Comparison of ENCODE assay signal across 14 mouse cellular contexts in the genomic region with DNA sequence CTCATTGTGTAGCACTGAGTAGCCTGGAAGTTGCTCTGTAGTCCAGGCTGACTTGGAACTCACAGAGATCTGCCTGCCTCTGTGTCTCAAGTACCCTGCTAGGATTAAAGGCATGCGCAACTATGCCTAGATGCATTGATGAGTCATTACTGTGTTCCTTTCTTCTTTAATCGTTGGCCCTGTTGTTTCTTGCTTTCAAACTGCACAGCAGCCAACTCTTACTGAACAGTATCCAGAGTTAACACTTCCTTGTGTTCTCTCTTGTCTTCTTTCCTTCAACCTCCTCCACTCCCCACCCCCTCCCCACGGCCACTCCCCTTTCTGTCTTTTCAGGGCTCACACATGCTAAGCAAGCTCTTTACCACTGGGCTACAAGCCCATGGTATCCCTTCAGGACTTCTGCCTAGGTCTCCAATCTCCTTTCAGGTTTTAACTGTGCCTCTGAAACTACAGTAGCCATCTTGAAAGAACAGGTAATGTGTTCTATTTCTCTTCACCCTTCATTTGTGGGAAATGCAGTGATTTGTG. TPM values are rescaled to one million over a fixed set of nuclear protein-coding genes. Genes with fewer than 3 reads are reported as not detected.
DNase-seq lines count a peak whose midpoint lies in the region; ATAC-seq and TF ChIP-seq lines count a peak whose summit lies in the region.
"Had no signal": no experiment of that assay in that cellular context is flagged by ENCODE, and none has a peak within 500 bp of the region (broad histone marks: within the 10 kb centered on the region; RNA-seq: fewer than 3 reads in every experiment).

No protein-coding gene starts in this region.

- DNase-seq in intestine, embryonic 14.5 days (ENCODE audit: low spot score), result no peak
- peak; percentile 41 for DNase-seq in 3T3-L1 (ENCODE audit: low read depth, low spot score)
- DNase-seq in brain, adult 2 months (ENCODE audit: low read depth, low spot score), result peak; percentile 35
- DNase-seq in urinary bladder, postnatal 25 days (ENCODE audit: low spot score), result no peak
- DNase-seq in embryo, embryonic 10 days (ENCODE audit: low spot score), result no peak
- no peak for DNase-seq in kidney, adult 2 months
- DNase-seq: adrenal gland, postnatal 10 days; cerebellum, adult 9-10 months; heart, adult 11 months; kidney, adult 11 months; layer of hippocampus, postnatal 36 days had no signal

- H3K9ac ChIP-seq in intestine, embryonic 14.5 days (ENCODE audit: low read length), result no peak overlapping the region
- no peak overlapping the region for H3K9ac ChIP-seq in intestine, postnatal 0 days (ENCODE audit: low read depth, low read length)
- no peak overlapping the region for H3K9ac ChIP-seq in intestine, embryonic 16.5 days (ENCODE audit: low read depth, low read length)
- H3K9ac ChIP-seq: liver, embryonic 15.5 days had no signal

- TF ChIP-seq POLR2A in kidney, adult 2 months (IDR thresholded peaks at IDR 0.05; ENCODE audit: low read depth, low read length), result no peak

- no peak overlapping the region for H3K4me3 ChIP-seq in intestine, embryonic 14.5 days (ENCODE audit: low read depth, low read length)
- no peak overlapping the region for H3K4me3 ChIP-seq in intestine, postnatal 0 days (ENCODE audit: low read depth, low read length)
- H3K4me3 ChIP-seq in intestine, embryonic 16.5 days (ENCODE audit: low read length), result no peak overlapping the region
- no peak overlapping the region for H3K4me3 ChIP-seq in kidney, adult 2 months (ENCODE audit: insufficient read depth, low read depth, low read length)
- H3K4me3 ChIP-seq: liver, embryonic 15.5 days had no signal

- peak overlapping the region; percentile 17; the same call in 1 of the 2 replicates for H3K27ac ChIP-seq in intestine, embryonic 14.5 days (ENCODE audit: low read depth)
- no peak overlapping the region for H3K27ac ChIP-seq in intestine, postnatal 0 days (ENCODE audit: low read depth, low read length)
- no peak overlapping the region for H3K27ac ChIP-seq in intestine, embryonic 16.5 days (ENCODE audit: low read length)
- no peak overlapping the region for H3K27ac ChIP-seq in kidney, adult 2 months (ENCODE audit: insufficient read depth, low read depth, low read length)
- H3K27ac ChIP-seq: liver, embryonic 15.5 days had no signal

- H3K4me1 ChIP-seq in intestine, embryonic 14.5 days (replicated peaks; ENCODE audit: control insufficient read depth, insufficient read depth, low read length), result no peaks in the 10 kb centered on the region
- H3K4me1 ChIP-seq in intestine, postnatal 0 days (replicated peaks; ENCODE audit: control insufficient read depth, insufficient read depth, low read length), result no peaks in the 10 kb centered on the region
- H3K4me1 ChIP-seq in intestine, embryonic 16.5 days (ENCODE audit: control insufficient read depth, insufficient read depth, low read length), result 0 out of 2 replicates have a peak, but pooled peaks cover 4% of the 10 kb centered on the region
- H3K4me1 ChIP-seq in kidney, adult 2 months (ENCODE audit: control insufficient read depth, insufficient read depth, low read length), result no peaks in the 10 kb centered on the region; the same call in 1 of the 2 replicates
- H3K4me1 ChIP-seq: liver, embryonic 15.5 days had no signal

- ATAC-seq in intestine, embryonic 14.5 days (replicated peaks; ENCODE audit: low FRiP score, low TSS enrichment, low read depth), result no peak
- ATAC-seq in intestine, postnatal 0 days, result no peak
- peak; percentile 64; the same call in 1 of the 2 replicates for ATAC-seq in intestine, embryonic 16.5 days

- no peaks in the 10 kb centered on the region for H3K36me3 ChIP-seq in intestine, embryonic 14.5 days (ENCODE audit: control insufficient read depth, insufficient read depth, low read length)
- H3K36me3 ChIP-seq in intestine, postnatal 0 days (ENCODE audit: control insufficient read depth, insufficient read depth), result no peaks in the 10 kb centered on the region
- no peaks in the 10 kb centered on the region for H3K36me3 ChIP-seq in intestine, embryonic 16.5 days (ENCODE audit: control insufficient read depth, insufficient read depth, low read length)
- no peaks in the 10 kb centered on the region for H3K36me3 ChIP-seq in kidney, adult 2 months (ENCODE audit: control insufficient read depth, insufficient read depth, low read length)
- H3K36me3 ChIP-seq: liver, embryonic 15.5 days had no signal

- H3K9me3 ChIP-seq in intestine, embryonic 14.5 days (ENCODE audit: control insufficient read depth, low read length), result no peaks in the 10 kb centered on the region
- 0 out of 2 replicates have a peak, but pooled peaks cover 4% of the 10 kb centered on the region for H3K9me3 ChIP-seq in intestine, postnatal 0 days (ENCODE audit: control insufficient read depth)
- H3K9me3 ChIP-seq in intestine, embryonic 16.5 days (ENCODE audit: control insufficient read depth, low read length), result 0 out of 2 replicates have a peak, but pooled peaks cover 2% of the 10 kb centered on the region
- H3K9me3 ChIP-seq: liver, embryonic 15.5 days had no signal

- H3K4me2 ChIP-seq in intestine, embryonic 14.5 days (ENCODE audit: low read length), result no peak overlapping the region
- H3K4me2 ChIP-seq in intestine, postnatal 0 days (replicated peaks; ENCODE audit: low read depth), result no peak overlapping the region
- H3K4me2 ChIP-seq in intestine, embryonic 16.5 days (ENCODE audit: low read depth, low read length), result no peak overlapping the region
- H3K4me2 ChIP-seq: liver, embryonic 15.5 days had no signal

- H3K27me3 ChIP-seq in intestine, embryonic 14.5 days (replicated peaks; ENCODE audit: control insufficient read depth, insufficient read depth, low read length), result no peaks in the 10 kb centered on the region
- H3K27me3 ChIP-seq in intestine, postnatal 0 days (replicated peaks; ENCODE audit: control insufficient read depth, insufficient read depth, low read length), result no peaks in the 10 kb centered on the region
- H3K27me3 ChIP-seq in intestine, embryonic 16.5 days (replicated peaks; ENCODE audit: control insufficient read depth, insufficient read depth, low read length), result no peaks in the 10 kb centered on the region
- H3K27me3 ChIP-seq in kidney, adult 2 months (replicated peaks; ENCODE audit: control insufficient read depth, insufficient read depth, low read length), result no peaks in the 10 kb centered on the region
- H3K27me3 ChIP-seq: liver, embryonic 15.5 days had no signal

- 77% methylated on average over 3 of the region's 3 CpGs for WGBS in intestine, embryonic 14.5 days
- 55% methylated on average over 3 of the region's 3 CpGs for WGBS in intestine, postnatal 0 days
- WGBS in intestine, embryonic 16.5 days, result 76% methylated on average over 3 of the region's 3 CpGs
- WGBS in kidney, adult 2 months, result 62% methylated on average over 3 of the region's 3 CpGs

- no peak for TF ChIP-seq CTCF in intestine, postnatal 0 days (IDR thresholded peaks at IDR 0.05; ENCODE audit: low read depth)
- no peak for TF ChIP-seq CTCF in kidney, adult 2 months (conservative IDR thresholded peaks at IDR 0.05; ENCODE audit: insufficient read depth, insufficient read length, low read depth, low read length)

RNA-seq across cellular contexts. Expression of a gene that starts 17.4 kb away (rescaled TPM):
- polyA plus RNA-seq in intestine, embryonic 14.5 days (2014; fragmentation: Nextera tagmentation; extraction: Ambion mirVana), result 35.2 and 43.7 TPM in 2 replicates
- 9.2 and 9.5 TPM in 2 replicates for polyA plus RNA-seq in intestine, postnatal 0 days (2015; fragmentation: Nextera tagmentation; extraction: Ambion mirVana)
- polyA plus RNA-seq in intestine, embryonic 16.5 days (2015; fragmentation: Nextera tagmentation; extraction: Ambion mirVana), result 19.8 and 20.7 TPM in 2 replicates
- 55.4 and 73.5 TPM in 2 replicates for polyA plus RNA-seq in kidney, adult 2 months (2012; rRNA removed)

Comparison
In these comparisons a context has a peak if more than half of its experiments do, and no peak if none do; other contexts are left out.
1. DNase-seq: peak in 3T3-L1 (single experiment) and brain, adult 2 months (single experiment); none in intestine, embryonic 14.5 days (single experiment), urinary bladder, postnatal 25 days (single experiment), embryo, embryonic 10 days (single experiment) and kidney, adult 2 months (single experiment).